Mouse (Mus musculus) hindbrain, postnatal 0 days (tissue): Measurements from ENCODE around the gene Nags. TPM values are rescaled to one million over a fixed set of nuclear protein-coding genes. Genes with fewer than 3 reads are reported as not detected.
A peak's percentile ranks its signal among the peaks of the same experiment; 100 is the strongest.
"Not testable (repeated sequence)": the region's sequence is repeated elsewhere in the genome, so short reads cannot be mapped to it uniquely, and the experiment has no call there.

Experiments
- ATAC-seq: fragments of 200-750 bp; cut with Nextera tagmentation; 2 replicates; pipeline ENCODE4 v1.8.0; 2017; ENCODE audit warnings: mild to moderate bottlenecking, moderate TSS enrichment, moderate library complexity
- DNase-seq: peaks from one replicate; pipeline ENCODE4 v3.0.0-alpha.2; 2015; ENCODE audit warnings: low spot score
- H3K27ac ChIP-seq: fragments of 300-500 bp; sonication (generic); 2 replicates; pipeline ENCODE4 v1.5.1; 2014; ENCODE audit warnings: mild to moderate bottlenecking
- H3K27me3 ChIP-seq: fragments of 300-500 bp; sonication (generic); 2 replicates; pipeline ENCODE4 v1.6.1; 2014; ENCODE audit warnings: low read length, mixed read lengths; ENCODE audit not compliant: insufficient read depth
- H3K36me3 ChIP-seq: fragments of 300-500 bp; sonication (generic); 2 replicates; pipeline ENCODE4 v1.6.1; 2014; ENCODE audit warnings: low read length, mixed read lengths; ENCODE audit not compliant: insufficient read depth
- H3K4me1 ChIP-seq: fragments of 300-500 bp; sonication (generic); 2 replicates; pipeline ENCODE4 v1.6.1; 2014; ENCODE audit warnings: antibody characterized with exemption, low read length, mixed read lengths; ENCODE audit not compliant: insufficient read depth
- H3K4me2 ChIP-seq: fragments of 300-500 bp; sonication (generic); 2 replicates; pipeline ENCODE4 v1.6.1; 2014; ENCODE audit warnings: low read depth, mild to moderate bottlenecking, low read length, moderate library complexity, mixed read lengths
- H3K4me3 ChIP-seq: fragments of 300-500 bp; sonication (generic); 2 replicates; pipeline ENCODE4 v1.5.1; 2014; ENCODE audit warnings: low read length
- H3K9ac ChIP-seq: fragments of 300-500 bp; sonication (generic); replicated peaks from 2 replicates; pipeline ENCODE4 v1.6.1; 2014; ENCODE audit warnings: mild to moderate bottlenecking, low read length, moderate library complexity, mixed read lengths
- H3K9me3 ChIP-seq: fragments of 300-500 bp; sonication (generic); 2 replicates; pipeline ENCODE4 v1.6.1; 2016; ENCODE audit warnings: low read length, mixed read lengths
- CTCF ChIP-seq: IDR thresholded peaks from 2 replicates; pipeline ENCODE4 v1.5.1; 2016; ENCODE audit warnings: antibody characterized with exemption, control low read depth, low read depth
- WGBS: fragments of 180-500 bp; shearing (Covaris S2); extraction: QIAGEN DNeasy Blood & Tissue Kit; methylation state at CpG from one replicate; pipeline ENCODE4 v1.1.7; 2014; 5-methylcytosine and 5-hydroxymethylcytosine counted together
- polyA plus RNA-seq: library from polyadenylated mRNA; unstranded; fragments of >200 nt; fragmentation: Nextera tagmentation; extraction: Ambion mirVana; gene quantifications from 2 replicates; pipeline ENCODE4 v1.2.1, GENCODE M21; 2015
- total RNA-seq: library from RNA; depleted of rRNA; stranded (reverse); fragments of >200 nt; gene quantifications from 2 replicates; pipeline ENCODE4 v1.2.3, GENCODE M21; 2014

Gene Nags
- total and polyA plus RNA-seq, 2 experiments from 2014 or later, result 0.09 TPM; not detected in 1

DNA sequence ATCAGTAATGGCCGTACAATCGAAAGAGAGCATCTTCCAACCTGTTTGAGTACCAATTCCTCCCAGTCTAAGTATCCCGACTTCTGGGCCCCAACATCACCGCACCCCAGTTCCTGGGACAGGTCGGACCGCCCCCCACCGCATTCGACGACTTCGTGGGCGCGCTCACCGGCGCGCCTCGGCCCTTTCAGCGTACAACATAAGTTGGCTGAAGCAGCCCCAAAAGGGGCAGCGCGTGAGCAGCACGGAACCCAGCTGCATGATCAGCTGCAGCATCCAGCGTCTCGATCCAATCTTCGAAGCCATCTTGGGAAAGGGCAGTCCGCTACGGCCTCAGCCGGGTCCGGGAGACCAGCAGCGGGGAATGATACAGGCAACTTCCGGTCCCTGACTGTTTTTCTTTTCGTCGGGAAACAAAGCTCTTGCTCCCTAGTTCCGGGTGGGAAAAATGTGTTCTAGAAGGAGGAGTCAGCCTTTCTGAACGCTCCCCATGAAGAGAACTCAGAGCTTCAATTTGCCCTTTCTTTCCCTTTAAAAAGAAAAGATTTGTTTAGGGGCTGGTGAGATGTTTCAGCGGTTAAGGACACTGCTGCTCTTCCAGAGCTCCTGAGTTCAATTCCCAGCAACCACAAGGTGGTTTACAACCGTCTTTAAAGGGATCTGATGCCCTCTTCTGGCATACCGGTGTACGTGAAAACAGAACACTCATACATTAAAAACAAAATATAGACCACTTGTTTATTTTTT, 10.9 kb downstream of the Nags start, which contains the start of gene Tmem101:
Gene Tmem101, minus strand, starts transcription at position 366 of the 747 bp plus-strand sequence.
- WGBS, result under 1% methylated on average over 37 of the region's 37 CpGs
- ATAC-seq (peak; percentile 92), DNase-seq (peak; percentile 96)
- no peaks in the 10 kb centered on the region for H3K27me3 ChIP-seq
- H3K27ac ChIP-seq, result peak within 1 kb of the TSS; percentile 74
- peak within 1 kb of the TSS; percentile 97 for H3K4me2 ChIP-seq
- H3K4me1 ChIP-seq, result peaks cover 7% of the 10 kb centered on the region
- no peaks in the 10 kb centered on the region for H3K9me3 ChIP-seq
- H3K4me3 ChIP-seq, result peak within 1 kb of the TSS; percentile 81
- H3K36me3 ChIP-seq, result no peaks in the 10 kb centered on the region
- peak within 1 kb of the TSS; percentile 67 for H3K9ac ChIP-seq
- TF ChIP-seq CTCF, result peak; percentile 54

- DNase-seq (no peak), ATAC-seq (no peak; the same call in 1 of the 2 replicates)
- peak overlapping the region; percentile 97; the same call in 1 of the 2 replicates for H3K4me2 ChIP-seq
- H3K27me3 ChIP-seq, result no peaks in the 10 kb centered on the region
- WGBS, result 7% methylated on average over 1 of the region's 1 CpGs
- H3K4me3 ChIP-seq, result no peak overlapping the region
- H3K4me1 ChIP-seq, result peaks cover 7% of the 10 kb centered on the region
- no peak for TF ChIP-seq CTCF
- no peak overlapping the region for H3K27ac ChIP-seq
- H3K9ac ChIP-seq, result no peak overlapping the region
- no peaks in the 10 kb centered on the region for H3K9me3 ChIP-seq
- H3K36me3 ChIP-seq, result 0 out of 2 replicates have a peak, but pooled peaks cover 3% of the 10 kb centered on the region
Measured at GRCm38 (mm10) chr11:102156786-102157089, 11.4 kb downstream of the Nags start.

- H3K27me3 ChIP-seq, H3K27ac ChIP-seq, DNase-seq, H3K4me1 ChIP-seq, H3K9ac ChIP-seq, H3K9me3 ChIP-seq, H3K4me2 ChIP-seq, H3K4me3 ChIP-seq, H3K36me3 ChIP-seq, ATAC-seq: not testable (repeated sequence)
- WGBS, result 71% methylated on average over 2 of the region's 2 CpGs
Measured at GRCm38 (mm10) chr11:102158024-102158423, 12.7 kb downstream of the Nags start.

- no peak overlapping the region for H3K9ac ChIP-seq
- WGBS, result 59% methylated on average over 5 of the region's 5 CpGs
- no peak overlapping the region for H3K27ac ChIP-seq
- H3K9me3 ChIP-seq, result no peaks in the 10 kb centered on the region
- ATAC-seq (no peak), DNase-seq (no peak)
- no peak overlapping the region for H3K4me2 ChIP-seq
- peaks cover 7% of the 10 kb centered on the region for H3K4me1 ChIP-seq
- H3K27me3 ChIP-seq, result no peaks in the 10 kb centered on the region
- no peak overlapping the region for H3K4me3 ChIP-seq
- H3K36me3 ChIP-seq, result peaks cover 23% of the 10 kb centered on the region
- no peak for TF ChIP-seq CTCF
Measured at GRCm38 (mm10) chr11:102159781-102160180, 14.5 kb downstream of the Nags start.

DNA sequence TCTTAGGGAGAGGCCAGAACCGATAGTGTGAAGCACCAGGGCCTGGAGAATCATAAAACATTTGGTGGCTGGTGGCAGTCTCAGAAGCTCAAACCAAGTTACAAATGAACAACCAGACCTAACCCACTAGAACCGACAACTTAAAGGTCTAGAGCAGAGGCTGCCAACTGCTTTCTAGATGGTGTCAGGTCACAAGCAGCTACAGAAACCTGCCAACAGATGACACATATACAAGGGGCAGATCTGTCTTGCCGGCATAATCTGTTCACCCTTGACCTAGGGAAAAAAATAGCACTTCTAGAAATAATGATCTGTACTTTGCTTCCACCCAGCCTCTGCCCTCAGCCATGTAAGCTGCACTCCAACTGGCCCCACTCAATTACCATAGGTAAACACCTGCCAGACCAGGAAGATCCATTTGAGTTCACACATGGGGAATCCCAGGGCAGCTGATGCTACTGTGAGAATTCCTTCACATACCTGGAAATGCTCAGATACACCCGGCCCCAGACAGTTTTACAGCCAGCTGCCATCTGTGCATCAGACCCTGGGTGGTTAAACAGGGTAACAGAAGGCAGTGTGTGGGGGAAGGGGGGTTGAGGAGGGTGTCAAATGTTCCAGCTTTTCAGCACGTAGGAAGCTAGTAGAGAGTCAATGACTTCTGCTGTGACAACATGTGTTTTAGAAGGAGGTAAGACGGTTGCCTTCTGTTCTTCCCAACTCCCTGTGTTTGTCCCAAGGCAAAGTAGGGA, 20.8 kb downstream of the Nags start:
- DNase-seq (peak; percentile 57), ATAC-seq (peak; percentile 61)
- Histone ChIP-seq H3K36me3 (peaks cover 59% of the 10 kb centered on the region), H3K4me2 (no peak overlapping the region), H3K27me3 (no peaks in the 10 kb centered on the region), H3K9ac (no peak overlapping the region), H3K27ac (no peak overlapping the region), H3K4me3 (no peak overlapping the region), H3K4me1 (no peaks in the 10 kb centered on the region), H3K9me3 (no peaks in the 10 kb centered on the region)
- 72% methylated on average over 6 of the region's 6 CpGs for WGBS
- no peak for TF ChIP-seq CTCF

DNA sequence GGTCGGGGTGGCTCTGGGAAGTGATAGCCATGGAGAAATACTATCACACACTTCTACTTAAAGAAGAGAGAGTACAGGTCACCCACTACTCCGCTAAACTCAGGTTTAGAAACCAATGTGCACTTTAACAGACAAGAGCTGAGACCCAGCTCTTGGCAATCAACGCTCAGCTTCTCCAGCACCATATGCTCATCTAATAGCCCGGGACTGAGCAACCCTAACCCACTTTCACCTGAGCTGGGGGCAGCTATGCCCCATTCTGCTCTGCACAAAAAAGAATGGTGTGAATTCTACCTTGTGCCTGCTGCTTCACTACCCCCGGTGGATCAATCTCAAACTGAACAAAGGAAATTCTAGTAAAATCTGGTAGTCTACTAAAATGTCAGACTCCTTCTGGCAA, 22.2 kb downstream of the Nags start:
- DNase-seq (no peak), ATAC-seq (no peak)
- Histone ChIP-seq H3K9me3 (no peaks in the 10 kb centered on the region), H3K4me1 (no peaks in the 10 kb centered on the region), H3K27ac (no peak overlapping the region), H3K4me2 (no peak overlapping the region), H3K9ac (no peak overlapping the region), H3K4me3 (no peak overlapping the region), H3K27me3 (no peaks in the 10 kb centered on the region), H3K36me3 (peaks cover 56% of the 10 kb centered on the region)
- 87% methylated on average over 5 of the region's 5 CpGs for WGBS
- no peak for TF ChIP-seq CTCF

GRCm38 (mm10) chr11:102168689-102169088, 23.4 kb downstream of the Nags start:
- Histone ChIP-seq H3K9me3 (no peaks in the 10 kb centered on the region), H3K9ac (no peak overlapping the region), H3K36me3 (peaks cover 47% of the 10 kb centered on the region), H3K27me3 (no peaks in the 10 kb centered on the region), H3K4me3 (no peak overlapping the region), H3K4me2 (no peak overlapping the region), H3K27ac (no peak overlapping the region), H3K4me1 (no peaks in the 10 kb centered on the region)
- TF ChIP-seq CTCF, result no peak
- DNase-seq (no peak), ATAC-seq (no peak)
- WGBS, result 88% methylated on average over 5 of the region's 5 CpGs
